Mouse (Mus musculus): ENCODE measurements around the gene Dazap1.

DNA sequence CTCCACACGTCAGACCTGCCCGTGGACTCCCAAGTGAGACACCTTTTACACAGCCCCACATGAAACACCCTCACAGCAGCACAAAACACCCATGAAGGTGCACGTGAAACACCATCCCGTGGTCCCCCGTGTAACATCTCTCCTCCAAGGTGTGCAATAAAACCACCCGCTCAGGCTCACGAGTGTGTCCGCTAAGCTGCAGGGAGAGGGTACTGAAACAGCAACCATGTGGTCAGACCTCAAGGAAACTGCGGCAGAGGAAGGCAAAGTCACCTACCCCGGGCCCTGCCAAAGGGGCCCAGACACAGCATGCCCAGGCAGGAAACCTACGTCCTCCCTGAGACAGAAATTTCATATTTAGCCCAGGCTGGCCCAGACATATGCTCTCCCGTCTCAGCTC lies 75.0 kb downstream of the Dazap1 start:
- TF ChIP-seq POLR2A (IDR thresholded peaks at IDR 0.05; ENCODE audit: low read depth, low read length) (no peak), CTCF (conservative IDR thresholded peaks at IDR 0.05; ENCODE audit: insufficient read depth, insufficient read length, low read depth, low read length) (no peak)

Measured in kidney, adult 2 months (tissue).